Mouse (Mus musculus): ENCODE results near the gene Tomm6. TPM values are rescaled to one million over a fixed set of nuclear protein-coding genes. Genes with fewer than 3 reads are reported as not detected.

Tomm6 gene
- 221 and 231 TPM in 2 replicates for polyA plus RNA-seq (2011; ENCODE audit: insufficient read depth, insufficient read length, low read depth, missing spikeins)

DNA sequence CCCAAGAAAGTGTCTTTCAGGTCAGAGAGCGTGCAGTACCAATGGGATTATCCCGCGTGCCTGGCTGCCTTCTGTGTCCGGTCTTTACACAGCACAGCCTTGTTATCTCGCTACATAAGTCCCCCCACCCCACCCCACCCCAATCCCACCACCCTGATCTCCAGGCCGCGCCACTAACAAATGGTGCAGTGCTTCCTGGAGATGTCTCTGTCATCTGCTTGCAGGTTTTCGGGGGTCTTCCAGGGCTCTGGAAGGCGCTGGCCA is at the start of gene Tomm6:
TSS of gene Tomm6 (minus strand) at position 43 of the 264 bp plus-strand sequence.
- Histone ChIP-seq H3K27me3 (ENCODE audit: control insufficient read depth, insufficient read depth, low read length, poor library complexity, severe bottlenecking) (no peaks in the 10 kb centered on the region), H3K9me3 (replicated peaks; ENCODE audit: control insufficient read depth, insufficient read depth, low read length, poor library complexity, severe bottlenecking) (no peaks in the 10 kb centered on the region), H3K36me3 (ENCODE audit: control insufficient read depth, insufficient read depth, low read length, poor library complexity, severe bottlenecking) (no peaks in the 10 kb centered on the region; the same call in 1 of the 2 replicates), H3K4me1 (ENCODE audit: control insufficient read depth, insufficient read depth, low read length) (peaks cover 1% of the 10 kb centered on the region), H3K27ac (ENCODE audit: insufficient read depth, low read length) (no peak within 1 kb of the TSS), H3K9ac (ENCODE audit: low read depth, poor library complexity, severe bottlenecking) (peak within 1 kb of the TSS; percentile 87), H3K4me3 (ENCODE audit: low read depth, low read length) (peak within 1 kb of the TSS; percentile 93)
- TF ChIP-seq EP300 (IDR thresholded peaks at IDR 0.05; ENCODE audit: insufficient read depth, low read depth, low read length) (no peak), POLR2A (IDR thresholded peaks at IDR 0.05; ENCODE audit: insufficient read depth, low read length) (no peak), CTCF (IDR thresholded peaks at IDR 0.05; ENCODE audit: low read depth, low read length) (no peak)

DNA sequence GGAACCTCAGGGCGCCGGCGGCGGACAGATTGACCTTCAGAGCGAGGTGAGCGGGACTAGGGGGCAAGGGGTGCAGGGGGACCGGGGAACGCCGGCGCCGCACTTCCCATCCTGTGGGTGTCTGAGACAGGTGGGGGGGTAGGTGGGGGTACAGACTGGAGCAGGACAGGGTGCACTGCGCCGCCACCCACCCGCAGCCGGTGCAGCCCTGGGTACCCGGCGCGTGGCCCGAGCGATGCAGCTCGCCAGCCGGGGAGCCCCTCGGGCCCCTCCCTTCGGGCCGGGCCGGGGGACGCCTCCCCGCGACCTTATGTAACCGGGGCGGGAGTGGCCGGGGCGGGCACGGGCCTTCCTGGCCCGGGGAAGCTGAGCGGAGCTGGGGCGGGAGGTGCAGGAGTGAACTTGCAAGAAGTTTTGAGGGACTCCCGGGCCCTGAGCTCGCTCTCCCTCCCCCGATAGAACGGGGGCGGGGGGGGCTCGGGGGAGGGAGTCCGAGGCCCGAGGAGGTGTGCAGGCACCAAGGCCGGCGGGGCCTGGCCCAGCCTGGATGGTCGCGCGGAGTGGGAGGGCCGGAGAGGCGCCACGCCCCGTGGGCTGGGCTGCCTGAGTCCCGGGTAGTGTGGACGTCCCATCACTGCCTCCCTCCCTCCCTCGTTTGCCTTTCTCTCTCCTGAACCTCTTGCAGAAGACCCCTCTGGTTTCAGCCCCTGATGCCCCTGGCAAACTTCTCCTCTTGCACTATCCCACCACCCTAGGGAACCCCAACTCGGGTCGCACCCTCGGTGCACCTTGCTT is 49.3 kb upstream of the Tomm6 start:
- no peaks in the 10 kb centered on the region for H3K27me3 ChIP-seq (ENCODE audit: control insufficient read depth, insufficient read depth, low read length, poor library complexity, severe bottlenecking)
- H3K4me3 ChIP-seq (ENCODE audit: low read depth, low read length): peak overlapping the region; percentile 74
- no peaks in the 10 kb centered on the region for H3K9me3 ChIP-seq (replicated peaks; ENCODE audit: control insufficient read depth, insufficient read depth, low read length, poor library complexity, severe bottlenecking)
- peak overlapping the region; percentile 67 for H3K27ac ChIP-seq (ENCODE audit: insufficient read depth, low read length)
- peak overlapping the region; percentile 81 for H3K9ac ChIP-seq (ENCODE audit: low read depth, poor library complexity, severe bottlenecking)
- no peaks in the 10 kb centered on the region for H3K36me3 ChIP-seq (ENCODE audit: control insufficient read depth, insufficient read depth, low read length, poor library complexity, severe bottlenecking)
- H3K4me1 ChIP-seq (ENCODE audit: control insufficient read depth, insufficient read depth, low read length): peaks cover 6% of the 10 kb centered on the region
- no peak for TF ChIP-seq CTCF (IDR thresholded peaks at IDR 0.05; ENCODE audit: low read depth, low read length)
- TF ChIP-seq EP300 (IDR thresholded peaks at IDR 0.05; ENCODE audit: insufficient read depth, low read depth, low read length): no peak
- TF ChIP-seq POLR2A (IDR thresholded peaks at IDR 0.05; ENCODE audit: insufficient read depth, low read length): no peak

DNA sequence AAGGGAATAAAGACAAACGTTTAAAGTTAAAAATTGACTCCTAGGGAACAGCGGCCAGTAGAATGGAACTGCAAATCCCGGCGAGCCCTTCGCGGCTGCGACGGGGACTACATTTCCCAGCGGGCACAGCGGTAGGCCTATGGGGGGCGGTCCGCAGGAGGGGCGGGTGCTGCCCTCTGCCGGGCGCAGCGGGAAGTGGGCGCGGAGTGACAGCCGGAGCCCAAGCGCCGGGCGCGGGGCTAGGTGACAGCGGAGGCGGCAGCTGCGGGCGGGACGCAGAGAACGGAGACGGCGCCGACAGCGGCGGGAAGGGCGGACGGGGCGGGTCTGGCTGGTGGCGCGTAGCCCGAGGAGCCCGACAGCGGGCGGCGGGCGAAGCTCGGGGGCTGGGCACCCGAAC is 48.7 kb upstream of the Tomm6 start, which contains the start of gene Tfeb:
TSS of gene Tfeb (plus strand) at position 175 of the 400 bp plus-strand sequence.
- no peaks in the 10 kb centered on the region for H3K27me3 ChIP-seq (ENCODE audit: control insufficient read depth, insufficient read depth, low read length, poor library complexity, severe bottlenecking)

DNA sequence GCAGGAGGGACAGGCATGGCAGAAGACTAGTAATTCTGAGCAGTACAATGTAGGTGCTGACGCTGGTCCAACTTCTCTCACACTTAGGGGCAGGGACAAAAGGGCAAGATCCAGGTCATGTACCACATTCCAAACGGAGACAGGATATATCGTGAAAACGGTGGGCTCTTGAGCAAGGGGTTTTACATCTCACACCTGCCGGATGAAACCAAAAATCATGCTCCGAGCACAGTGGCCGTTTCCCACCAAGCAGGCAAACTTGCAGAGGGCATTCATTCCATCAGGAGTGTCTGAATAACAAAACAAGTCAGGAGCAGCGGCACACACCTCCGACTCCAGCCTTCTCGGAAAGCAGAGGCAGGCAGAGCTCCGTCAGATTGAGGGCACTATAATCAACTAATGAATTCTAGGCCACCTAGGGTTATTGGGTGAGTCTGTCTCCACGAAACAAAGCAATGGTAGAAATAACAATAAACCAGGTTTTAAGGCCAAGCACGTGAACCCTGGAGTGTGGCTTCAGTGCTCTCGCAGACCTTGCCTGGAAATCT is 47.4 kb upstream of the Tomm6 start:
- Histone ChIP-seq H3K27me3 (ENCODE audit: control insufficient read depth, insufficient read depth, low read length, poor library complexity, severe bottlenecking) (no peaks in the 10 kb centered on the region), H3K9me3 (replicated peaks; ENCODE audit: control insufficient read depth, insufficient read depth, low read length, poor library complexity, severe bottlenecking) (no peaks in the 10 kb centered on the region), H3K36me3 (ENCODE audit: control insufficient read depth, insufficient read depth, low read length, poor library complexity, severe bottlenecking) (no peaks in the 10 kb centered on the region), H3K4me3 (ENCODE audit: low read depth, low read length) (no peak overlapping the region), H3K9ac (ENCODE audit: low read depth, poor library complexity, severe bottlenecking) (no peak overlapping the region; the same call in 1 of the 2 replicates), H3K4me1 (ENCODE audit: control insufficient read depth, insufficient read depth, low read length) (peaks cover 7% of the 10 kb centered on the region), H3K27ac (ENCODE audit: insufficient read depth, low read length) (peak overlapping the region; percentile 69)
- TF ChIP-seq EP300 (IDR thresholded peaks at IDR 0.05; ENCODE audit: insufficient read depth, low read depth, low read length): no peak
- no peak for TF ChIP-seq POLR2A (IDR thresholded peaks at IDR 0.05; ENCODE audit: insufficient read depth, low read length)
- no peak for TF ChIP-seq CTCF (IDR thresholded peaks at IDR 0.05; ENCODE audit: low read depth, low read length)

More for the DNA sequence above, 48.7 kb upstream of the Tomm6 start, which contains the start of gene Tfeb:
- TF ChIP-seq POLR2A (IDR thresholded peaks at IDR 0.05; ENCODE audit: insufficient read depth, low read length) (no peak), CTCF (IDR thresholded peaks at IDR 0.05; ENCODE audit: low read depth, low read length) (peak; percentile 69), EP300 (IDR thresholded peaks at IDR 0.05; ENCODE audit: insufficient read depth, low read depth, low read length) (no peak)
- H3K4me3 ChIP-seq (ENCODE audit: low read depth, low read length): peak within 1 kb of the TSS; percentile 74
- H3K27ac ChIP-seq (ENCODE audit: insufficient read depth, low read length): peak within 1 kb of the TSS; percentile 69
- H3K9ac ChIP-seq (ENCODE audit: low read depth, poor library complexity, severe bottlenecking): peak within 1 kb of the TSS; percentile 81
- H3K9me3 ChIP-seq (replicated peaks; ENCODE audit: control insufficient read depth, insufficient read depth, low read length, poor library complexity, severe bottlenecking): no peaks in the 10 kb centered on the region
- H3K4me1 ChIP-seq (ENCODE audit: control insufficient read depth, insufficient read depth, low read length): peaks cover 6% of the 10 kb centered on the region
- H3K36me3 ChIP-seq (ENCODE audit: control insufficient read depth, insufficient read depth, low read length, poor library complexity, severe bottlenecking): no peaks in the 10 kb centered on the region

DNA sequence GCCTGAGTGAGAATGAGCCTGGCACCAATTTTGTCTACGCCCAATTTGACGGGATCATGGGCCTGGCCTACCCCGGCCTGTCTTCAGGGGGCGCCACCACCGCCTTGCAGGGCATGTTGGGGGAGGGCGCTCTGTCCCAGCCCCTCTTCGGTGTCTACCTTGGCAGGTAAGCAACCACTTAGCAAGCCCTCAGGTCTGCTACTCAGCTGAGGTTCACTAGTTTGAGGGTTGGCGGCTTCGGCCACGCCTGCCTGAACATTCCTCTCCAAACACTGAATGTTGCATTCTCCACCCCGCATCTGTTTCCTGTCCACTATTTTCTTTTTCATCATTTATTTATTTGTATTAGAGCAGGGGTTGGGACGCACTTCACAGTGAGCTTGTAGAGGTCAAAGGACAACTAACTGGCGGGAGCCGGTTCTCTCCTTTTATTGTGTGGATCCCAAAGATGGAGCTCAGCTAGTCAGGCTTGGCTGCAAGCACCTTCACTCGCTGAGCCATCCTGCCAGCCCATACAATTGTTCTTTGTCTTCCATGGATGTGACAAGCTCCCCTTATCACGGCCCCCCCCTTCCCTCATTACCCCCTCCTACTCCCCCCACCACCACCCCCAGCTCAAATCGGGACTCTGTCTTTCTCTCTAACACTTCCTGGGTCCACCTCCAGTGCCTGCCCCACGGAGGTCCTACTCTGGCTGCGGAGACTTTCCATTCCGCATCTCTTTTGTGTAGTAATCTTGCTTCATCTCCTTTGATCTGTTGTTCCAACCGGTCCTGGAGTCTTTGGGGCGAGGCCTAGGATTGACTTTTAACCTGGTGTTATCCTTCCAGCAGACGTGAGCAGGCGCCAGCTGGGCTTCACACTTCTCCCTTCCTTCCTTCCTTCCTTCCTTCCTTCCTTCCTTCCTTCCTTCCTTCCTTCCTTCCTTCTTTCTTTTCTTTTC is 42.7 kb upstream of the Tomm6 start:
- peak; percentile 68 for TF ChIP-seq CTCF (IDR thresholded peaks at IDR 0.05; ENCODE audit: low read depth, low read length)
- no peak for TF ChIP-seq POLR2A (IDR thresholded peaks at IDR 0.05; ENCODE audit: insufficient read depth, low read length)
- no peaks in the 10 kb centered on the region for H3K36me3 ChIP-seq (ENCODE audit: control insufficient read depth, insufficient read depth, low read length, poor library complexity, severe bottlenecking)
- H3K9ac ChIP-seq (ENCODE audit: low read depth, poor library complexity, severe bottlenecking): no peak overlapping the region
- peaks cover 13% of the 10 kb centered on the region for H3K4me1 ChIP-seq (ENCODE audit: control insufficient read depth, insufficient read depth, low read length)
- no peaks in the 10 kb centered on the region for H3K9me3 ChIP-seq (replicated peaks; ENCODE audit: control insufficient read depth, insufficient read depth, low read length, poor library complexity, severe bottlenecking)
- no peaks in the 10 kb centered on the region for H3K27me3 ChIP-seq (ENCODE audit: control insufficient read depth, insufficient read depth, low read length, poor library complexity, severe bottlenecking)
- peak overlapping the region; percentile 25; the same call in 1 of the 2 replicates for H3K4me3 ChIP-seq (ENCODE audit: low read depth, low read length)
- H3K27ac ChIP-seq (ENCODE audit: insufficient read depth, low read length): no peak overlapping the region

Data from ES-Bruce4 (cell line).